8 mouse cellular contexts compared by ENCODE assay signal in genomic region chr7:68263346-68264027, GRCm38 (mm10). TPM values are rescaled to one million over a fixed set of nuclear protein-coding genes. Genes with fewer than 3 reads are reported as not detected.
DNase-seq lines count a peak whose midpoint lies in the region; ATAC-seq and TF ChIP-seq lines count a peak whose summit lies in the region.

No protein-coding gene starts in this region.

- WGBS in kidney, postnatal 0 days = 42% methylated on average over 8 of the region's 8 CpGs
- WGBS in bone marrow, adult 2 months = 65% methylated on average over 8 of the region's 8 CpGs
- 54% methylated on average over 8 of the region's 8 CpGs for WGBS in hindbrain, embryonic 14.5 days
- WGBS in midbrain, embryonic 14.5 days = 57% methylated on average over 8 of the region's 8 CpGs

- no peaks in the 10 kb centered on the region for H3K27me3 ChIP-seq in kidney, postnatal 0 days (ENCODE audit: insufficient read depth, low read length)
- H3K27me3 ChIP-seq in hindbrain, embryonic 14.5 days (ENCODE audit: control insufficient read depth, insufficient read depth, low read length) = 0 out of 2 replicates have a peak, but pooled peaks cover 7% of the 10 kb centered on the region
- H3K27me3 ChIP-seq in midbrain, embryonic 14.5 days (ENCODE audit: control insufficient read depth, insufficient read depth, low read length) = peaks cover 2% of the 10 kb centered on the region; the same call in 1 of the 2 replicates

- 0 out of 2 replicates have a peak overlapping the region, but pooled peaks have one; percentile 37 for H3K27ac ChIP-seq in kidney, postnatal 0 days
- peak overlapping the region; percentile 0; the same call in 1 of the 2 replicates for H3K27ac ChIP-seq in bone marrow, adult 2 months (ENCODE audit: control insufficient read depth, insufficient read depth, low read depth, low read length, poor library complexity)
- no peak overlapping the region for H3K27ac ChIP-seq in hindbrain, embryonic 14.5 days
- H3K27ac ChIP-seq in midbrain, embryonic 14.5 days (replicated peaks; ENCODE audit: low read depth, low read length) = no peak overlapping the region

- no peak for TF ChIP-seq POLR2A in bone marrow, adult 2 months (IDR thresholded peaks at IDR 0.05; ENCODE audit: borderline replicate concordance, control insufficient read depth, low read depth, low read length)

- TF ChIP-seq CTCF in kidney, postnatal 0 days (IDR thresholded peaks at IDR 0.05; ENCODE audit: low read depth) = no peak
- TF ChIP-seq CTCF in bone marrow, adult 2 months (IDR thresholded peaks at IDR 0.05; ENCODE audit: control insufficient read depth, insufficient read depth, low read length) = no peak

- 0 out of 2 replicates have a peak overlapping the region, but pooled peaks have one; percentile 37 for H3K9ac ChIP-seq in kidney, postnatal 0 days (ENCODE audit: low read depth, low read length)
- no peak overlapping the region for H3K9ac ChIP-seq in hindbrain, embryonic 14.5 days
- H3K9ac ChIP-seq in midbrain, embryonic 14.5 days (replicated peaks; ENCODE audit: low read length) = no peak overlapping the region

- H3K9me3 ChIP-seq in kidney, postnatal 0 days (replicated peaks; ENCODE audit: low read length) = no peaks in the 10 kb centered on the region
- no peaks in the 10 kb centered on the region for H3K9me3 ChIP-seq in hindbrain, embryonic 14.5 days (ENCODE audit: control insufficient read depth, low read length)
- no peaks in the 10 kb centered on the region for H3K9me3 ChIP-seq in midbrain, embryonic 14.5 days (ENCODE audit: control insufficient read depth, low read length)

- no peak for DNase-seq in kidney, postnatal 0 days (ENCODE audit: low spot score)
- no peak for DNase-seq in kidney, adult 18-20 months
- no peak for DNase-seq in hindbrain, embryonic 14.5 days (ENCODE audit: low spot score)
- no peak for DNase-seq in midbrain, embryonic 14.5 days
- DNase-seq in layer of hippocampus, adult 9-10 months (ENCODE audit: low spot score) = no peak
- DNase-seq in gastrocnemius, postnatal 25 days = no peak

- H3K4me2 ChIP-seq in kidney, postnatal 0 days (ENCODE audit: low read length) = peak overlapping the region; percentile 59
- peak overlapping the region; percentile 51 for H3K4me2 ChIP-seq in hindbrain, embryonic 14.5 days (replicated peaks)
- peak overlapping the region; percentile 58 for H3K4me2 ChIP-seq in midbrain, embryonic 14.5 days (ENCODE audit: low read length)

- H3K4me3 ChIP-seq in kidney, postnatal 0 days (replicated peaks; ENCODE audit: low read depth, low read length) = peak overlapping the region; percentile 31
- H3K4me3 ChIP-seq in bone marrow, adult 2 months (replicated peaks; ENCODE audit: control insufficient read depth, low read depth, low read length) = no peak overlapping the region
- peak overlapping the region; percentile 19 for H3K4me3 ChIP-seq in hindbrain, embryonic 14.5 days (replicated peaks; ENCODE audit: low read length)
- peak overlapping the region; percentile 30 for H3K4me3 ChIP-seq in midbrain, embryonic 14.5 days (replicated peaks; ENCODE audit: low read depth, low read length)

- peaks cover 18% of the 10 kb centered on the region for H3K4me1 ChIP-seq in kidney, postnatal 0 days (replicated peaks; ENCODE audit: insufficient read depth, low read length)
- H3K4me1 ChIP-seq in bone marrow, adult 2 months (ENCODE audit: control insufficient read depth, insufficient read depth, low read length) = peaks cover 2% of the 10 kb centered on the region; the same call in 1 of the 2 replicates
- 0 out of 2 replicates have a peak, but pooled peaks cover 11% of the 10 kb centered on the region for H3K4me1 ChIP-seq in hindbrain, embryonic 14.5 days (replicated peaks; ENCODE audit: control insufficient read depth, insufficient read depth, low read length)
- H3K4me1 ChIP-seq in midbrain, embryonic 14.5 days (ENCODE audit: control insufficient read depth, insufficient read depth, low read length) = peaks cover 11% of the 10 kb centered on the region; the same call in 1 of the 2 replicates

- ATAC-seq in kidney, postnatal 0 days (replicated peaks; ENCODE audit: low FRiP score, low read depth) = peak; percentile 50
- ATAC-seq in hindbrain, embryonic 14.5 days (ENCODE audit: low FRiP score) = no peak
- ATAC-seq in midbrain, embryonic 14.5 days (ENCODE audit: low FRiP score, low TSS enrichment) = no peak
- no peak for ATAC-seq in megakaryocyte-erythroid progenitor cell, adult 5-6 weeks (replicated peaks; ENCODE audit: low FRiP score, low TSS enrichment, poor library complexity, severe bottlenecking)

- H3K36me3 ChIP-seq in kidney, postnatal 0 days (ENCODE audit: insufficient read depth, low read length) = no peaks in the 10 kb centered on the region
- no peaks in the 10 kb centered on the region for H3K36me3 ChIP-seq in hindbrain, embryonic 14.5 days (replicated peaks; ENCODE audit: control insufficient read depth, insufficient read depth)
- no peaks in the 10 kb centered on the region for H3K36me3 ChIP-seq in midbrain, embryonic 14.5 days (ENCODE audit: control insufficient read depth, insufficient read depth, low read length)

RNA-seq across cellular contexts. Expression of gene Pgpep1l, which starts 0.5 kb away (rescaled TPM):
- polyA plus RNA-seq in kidney, postnatal 0 days (2015; fragmentation: Nextera tagmentation; extraction: Ambion mirVana) = 0.18 and 0.19 TPM in 2 replicates
- polyA plus RNA-seq in bone marrow, adult 2 months (2011; ENCODE audit: insufficient read depth, insufficient read length, low replicate concordance, missing spikeins) = not detected in 2 replicates
- polyA plus RNA-seq in hindbrain, embryonic 14.5 days (2014; fragmentation: Nextera tagmentation; extraction: Ambion mirVana) = 0.21 TPM in 1 of 2 replicates, not detected in the other
- polyA plus RNA-seq in midbrain, embryonic 14.5 days (2014; fragmentation: Nextera tagmentation; extraction: Ambion mirVana) = not detected in 2 replicates
- not detected in 2 replicates for total RNA-seq in megakaryocyte-erythroid progenitor cell, adult 5-6 weeks (2014; fragmentation: Nextera tagmentation)
- total RNA-seq in megakaryocyte-erythroid progenitor cell, adult 5-6 weeks (2017) = not detected in 2 replicates
- total RNA-seq in gastrocnemius, postnatal 25 days (2021) = 1 to 10 TPM; 4.4 to 5.0 TPM

RNA-seq across cellular contexts. Expression of gene Fam169b, which starts 10.2 kb away (rescaled TPM):
- 0.47 and 0.64 TPM in 2 replicates for polyA plus RNA-seq in kidney, postnatal 0 days (2015; fragmentation: Nextera tagmentation; extraction: Ambion mirVana)
- polyA plus RNA-seq in bone marrow, adult 2 months (2011; ENCODE audit: insufficient read depth, insufficient read length, low replicate concordance, missing spikeins) = 3.5 and 5.4 TPM in 2 replicates
- 0.09 and 0.17 TPM in 2 replicates for polyA plus RNA-seq in hindbrain, embryonic 14.5 days (2014; fragmentation: Nextera tagmentation; extraction: Ambion mirVana)
- polyA plus RNA-seq in midbrain, embryonic 14.5 days (2014; fragmentation: Nextera tagmentation; extraction: Ambion mirVana) = 0.08 TPM in 1 of 2 replicates, not detected in the other
- 0.87 and 1.9 TPM in 2 replicates for total RNA-seq in megakaryocyte-erythroid progenitor cell, adult 5-6 weeks (2014; fragmentation: Nextera tagmentation)
- total RNA-seq in megakaryocyte-erythroid progenitor cell, adult 5-6 weeks (2017) = 0.23 TPM in 1 of 2 replicates, not detected in the other
- total RNA-seq in gastrocnemius, postnatal 25 days (2021) = under 1 TPM in 1 of 2 experiments, not detected in 1; 0.18 TPM

Comparison
In these comparisons a context has a peak if more than half of its experiments do, and no peak if none do; other contexts are left out.
1. H3K27ac ChIP-seq: peak in kidney, postnatal 0 days (single experiment) and bone marrow, adult 2 months (single experiment); none in hindbrain, embryonic 14.5 days (single experiment) and midbrain, embryonic 14.5 days (single experiment).
2. Peak in every context shown above with its lines, with median percentiles within 50 percentile points of each other: H3K4me2 ChIP-seq.